Mouse (Mus musculus) hindbrain, embryonic 10.5 days (tissue): Measurements from ENCODE around the gene Eftud2. TPM values are rescaled to one million over a fixed set of nuclear protein-coding genes. Genes with fewer than 3 reads are reported as not detected.

Source experiments
- DNase-seq: peaks from one replicate; pipeline ENCODE4 v3.0.0-alpha.2; 2017; ENCODE audit warnings: low spot score
- H3K27ac ChIP-seq: fragments of 300-500 bp; sonication (generic); 2 replicates; pipeline ENCODE4 v1.5.1; 2016; ENCODE audit warnings: mild to moderate bottlenecking, moderate library complexity
- H3K27me3 ChIP-seq: fragments of 300-500 bp; sonication (generic); 2 replicates; pipeline ENCODE4 v1.6.1; 2016; ENCODE audit warnings: mild to moderate bottlenecking; ENCODE audit not compliant: poor library complexity, insufficient read depth, severe bottlenecking
- H3K36me3 ChIP-seq: fragments of 300-500 bp; sonication (generic); 2 replicates; pipeline ENCODE4 v1.6.1; 2016; ENCODE audit warnings: mild to moderate bottlenecking, moderate library complexity
- H3K4me1 ChIP-seq: fragments of 300-500 bp; sonication (generic); replicated peaks from 2 replicates; pipeline ENCODE4 v1.6.1; 2016; ENCODE audit warnings: mild to moderate bottlenecking
- H3K4me3 ChIP-seq: fragments of 300-500 bp; sonication (generic); 2 replicates; pipeline ENCODE4 v1.5.1; 2016; ENCODE audit warnings: mild to moderate bottlenecking, moderate library complexity
- H3K9me3 ChIP-seq: fragments of 300-500 bp; sonication (generic); 2 replicates; pipeline ENCODE4 v1.6.1; 2016; ENCODE audit warnings: mild to moderate bottlenecking, moderate library complexity
- WGBS: fragments of 180-500 bp; shearing (Covaris S2); methylation state at CpG from one replicate; pipeline ENCODE4 v1.1.7; 2016; 5-methylcytosine and 5-hydroxymethylcytosine counted together
- polyA plus RNA-seq: library from polyadenylated mRNA; unstranded; fragments of >200 nt; fragmentation: Nextera tagmentation; extraction: Ambion mirVana; gene quantifications from 2 replicates; pipeline ENCODE4 v1.2.1, GENCODE M21; 2016

Gene Eftud2
- polyA plus RNA-seq, 1 experiment from 2014 or later: 290 TPM

DNA sequence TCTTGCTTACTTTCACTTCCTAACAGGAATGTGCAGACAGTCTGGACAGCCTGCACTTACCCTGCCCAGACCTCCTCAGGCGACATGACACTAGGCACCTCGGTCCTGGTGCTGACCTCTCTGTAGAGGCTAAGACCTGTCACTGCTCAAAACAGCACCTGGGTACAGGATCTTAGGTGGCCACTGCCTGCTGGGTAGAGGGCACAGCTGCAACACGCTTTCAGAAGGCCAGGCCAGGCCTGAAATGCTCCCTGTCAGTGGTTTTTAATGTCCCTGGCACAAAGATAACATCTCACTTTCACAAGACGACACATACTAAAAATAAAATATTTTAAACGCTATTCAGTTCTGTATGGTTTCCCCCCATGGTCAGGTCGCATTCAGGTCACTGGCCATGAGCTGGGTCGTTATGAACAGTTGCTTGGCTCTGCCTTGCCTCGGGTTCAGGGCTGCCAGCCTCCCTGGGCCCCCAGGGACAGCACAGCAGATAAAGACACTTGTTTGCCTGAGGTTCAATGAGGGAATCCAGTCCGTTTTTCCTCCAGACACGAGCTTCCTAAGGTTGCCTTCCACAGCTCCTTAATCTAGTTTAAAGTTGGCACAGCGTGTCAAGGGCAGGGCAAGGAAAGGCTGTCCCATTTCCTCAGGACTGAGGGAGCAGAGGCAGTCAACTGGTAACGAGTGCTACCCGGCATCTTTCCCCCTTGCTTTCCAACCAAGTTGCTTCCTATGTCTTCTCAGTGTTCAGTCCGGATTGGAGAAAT, 88.9 kb downstream of the Eftud2 start:
- no peak for DNase-seq
- WGBS: 67% methylated on average over 14 of the region's 14 CpGs
- H3K27me3 ChIP-seq: no peaks in the 10 kb centered on the region
- H3K9me3 ChIP-seq: no peaks in the 10 kb centered on the region
- H3K4me3 ChIP-seq: no peak overlapping the region
- no peak overlapping the region for H3K27ac ChIP-seq
- H3K4me1 ChIP-seq: peaks cover 9% of the 10 kb centered on the region; the same call in 1 of the 2 replicates
- H3K36me3 ChIP-seq: peaks cover 19% of the 10 kb centered on the region

Other genes with a start within 250 kb of the Eftud2 start
- 0.17 and 0.57 TPM in 2 replicates for gene Meioc, start 217.3 kb downstream of the Eftud2 start, polyA plus RNA-seq
- gene Ccdc43, start 183.2 kb downstream of the Eftud2 start, polyA plus RNA-seq: 40.7 and 53.2 TPM in 2 replicates
- gene Adam11, start 119.5 kb downstream of the Eftud2 start, polyA plus RNA-seq: 14.6 and 22.6 TPM in 2 replicates
- gene Gjc1, start 61.3 kb downstream of the Eftud2 start, polyA plus RNA-seq: 71.1 and 81.3 TPM in 2 replicates
- gene Higd1b, start 45.1 kb downstream of the Eftud2 start, polyA plus RNA-seq: not detected in 2 replicates
- 1.9 and 2.2 TPM in 2 replicates for gene Ccdc103, start 219 bp upstream of the Eftud2 start, polyA plus RNA-seq
- not detected in 2 replicates for gene Fam187a, start 4.2 kb upstream of the Eftud2 start, polyA plus RNA-seq
- gene Gfap, start 19.9 kb upstream of the Eftud2 start, polyA plus RNA-seq: 0.17 TPM in 1 of 2 replicates, not detected in the other
- gene Kif18b, start 44.1 kb upstream of the Eftud2 start, polyA plus RNA-seq: 11.6 and 12.2 TPM in 2 replicates
- gene C1ql1, start 65.7 kb upstream of the Eftud2 start, polyA plus RNA-seq: 4.4 and 11.5 TPM in 2 replicates
- gene Nmt1, start 147.2 kb upstream of the Eftud2 start, polyA plus RNA-seq: 47.1 and 55.6 TPM in 2 replicates
- gene Dcakd, start 147.3 kb upstream of the Eftud2 start, polyA plus RNA-seq: 272 and 276 TPM in 2 replicates
- gene Plcd3, start 220.7 kb upstream of the Eftud2 start, polyA plus RNA-seq: 1.6 and 1.9 TPM in 2 replicates
- 7.7 and 8.3 TPM in 2 replicates for gene Acbd4, start 220.7 kb upstream of the Eftud2 start, polyA plus RNA-seq
- gene Hexim1, start 235.2 kb upstream of the Eftud2 start, polyA plus RNA-seq: 1.7 and 2.3 TPM in 2 replicates